Mouse (Mus musculus): Measurements from ENCODE around the gene Ptprz1.

GRCm38 (mm10) chr6:22984520-22985154 is 109.3 kb downstream of the Ptprz1 start:
- TF ChIP-seq POLR2A (IDR thresholded peaks at IDR 0.05; ENCODE audit: insufficient read depth, low read length): no peak
- TF ChIP-seq CTCF (IDR thresholded peaks at IDR 0.05; ENCODE audit: low read depth, low read length): no peak
